Mouse (Mus musculus) limb, embryonic 15.5 days (tissue): Measurements from ENCODE around the gene Arid2. TPM values are rescaled to one million over a fixed set of nuclear protein-coding genes. Genes with fewer than 3 reads are reported as not detected.

Experiments used
- ATAC-seq: fragments of 200-750 bp; cut with Nextera tagmentation; 2 replicates; pipeline ENCODE4 v1.8.0; 2017; ENCODE audit warnings: low read depth, moderate TSS enrichment; ENCODE audit not compliant: insufficient number of reproducible peaks, low FRiP score, low TSS enrichment
- H3K27ac ChIP-seq: fragments of 300-500 bp; sonication (generic); 2 replicates; pipeline ENCODE4 v1.5.1; 2015; ENCODE audit warnings: moderate library complexity, mild to moderate bottlenecking, inconsistent platforms
- H3K27me3 ChIP-seq: fragments of 300-500 bp; sonication (generic); 2 replicates; pipeline ENCODE4 v1.6.1; 2015; ENCODE audit warnings: inconsistent platforms
- H3K36me3 ChIP-seq: fragments of 300-500 bp; sonication (generic); 2 replicates; pipeline ENCODE4 v1.6.1; 2015; ENCODE audit warnings: inconsistent platforms
- H3K4me1 ChIP-seq: fragments of 300-500 bp; sonication (generic); 2 replicates; pipeline ENCODE4 v1.6.1; 2015; ENCODE audit warnings: inconsistent platforms
- H3K4me2 ChIP-seq: fragments of 300-500 bp; sonication (generic); 2 replicates; pipeline ENCODE4 v1.6.1; 2015; ENCODE audit warnings: mild to moderate bottlenecking, inconsistent platforms
- H3K4me3 ChIP-seq: fragments of 300-500 bp; sonication (generic); 2 replicates; pipeline ENCODE4 v1.5.1; 2015; ENCODE audit warnings: mild to moderate bottlenecking, inconsistent platforms
- H3K9ac ChIP-seq: fragments of 300-500 bp; sonication (generic); 2 replicates; pipeline ENCODE4 v1.6.1; 2015; ENCODE audit warnings: inconsistent platforms
- H3K9me3 ChIP-seq: fragments of 300-500 bp; sonication (generic); 2 replicates; pipeline ENCODE4 v1.6.1; 2016; ENCODE audit warnings: inconsistent platforms
- WGBS: fragments of 180-500 bp; shearing (Covaris S2); methylation state at CpG from one replicate; pipeline ENCODE4 v1.1.7; 2015; 5-methylcytosine and 5-hydroxymethylcytosine counted together
- microRNA-seq: library from miRNA; unstranded; fragments of <30 nt; microRNA quantifications from one replicate; pipeline ENCODE4, GENCODE M21; 2016
- polyA plus RNA-seq: library from polyadenylated mRNA; unstranded; fragments of >200 nt; fragmentation: Nextera tagmentation; extraction: Ambion mirVana; gene quantifications from 2 replicates; pipeline ENCODE4 v1.2.1, GENCODE M21; 2015

The Arid2 gene
- polyA plus RNA-seq, 1 experiment from 2014 or later: 21.5 TPM

GRCm38 (mm10) chr15:96448656-96449299 lies 161.5 kb downstream of the Arid2 start:
- 92% methylated on average over 7 of the region's 7 CpGs for WGBS
- H3K4me2 ChIP-seq: no peak overlapping the region
- ATAC-seq: no peak

GRCm38 (mm10) chr15:96453346-96453745 lies 166.0 kb downstream of the Arid2 start:
- no peak overlapping the region for H3K27ac ChIP-seq
- 78% methylated on average over 1 of the region's 1 CpGs for WGBS
- H3K9me3 ChIP-seq: no peaks in the 10 kb centered on the region
- H3K27me3 ChIP-seq: no peaks in the 10 kb centered on the region
- H3K4me2 ChIP-seq: no peak overlapping the region
- peaks cover 11% of the 10 kb centered on the region; the same call in 1 of the 2 replicates for H3K4me1 ChIP-seq
- no peak for ATAC-seq
- H3K9ac ChIP-seq: no peak overlapping the region
- peaks cover 23% of the 10 kb centered on the region for H3K36me3 ChIP-seq
- H3K4me3 ChIP-seq: no peak overlapping the region

More at GRCm38 (mm10) chr15:96448656-96449299, 161.5 kb downstream of the Arid2 start:
- no peak overlapping the region for H3K27ac ChIP-seq
- no peak overlapping the region for H3K4me3 ChIP-seq
- no peak overlapping the region for H3K9ac ChIP-seq
- H3K27me3 ChIP-seq: no peaks in the 10 kb centered on the region
- H3K9me3 ChIP-seq: no peaks in the 10 kb centered on the region
- H3K4me1 ChIP-seq: no peaks in the 10 kb centered on the region
- H3K36me3 ChIP-seq: peaks cover 40% of the 10 kb centered on the region

Small RNA genes lying within 50 kb of the gene (microRNA-seq; reads per million reads assigned to microRNA genes)
- not detected for gene Gm25397

Other genes starting within 250 kb of the Arid2 start
- 85.2 and 87.2 TPM in 2 replicates for gene Scaf11, start 173.3 kb downstream of the Arid2 start, polyA plus RNA-seq